Mouse (Mus musculus): ENCODE data around the gene Nuak2.

GRCm38 (mm10) chr1:132308674-132309073, 7.3 kb upstream of the Nuak2 start:
- TF ChIP-seq CTCF (IDR thresholded peaks at IDR 0.05; ENCODE audit: extremely low read depth, insufficient read length, insufficient replicate concordance, low read depth, low read length) (no peak), POLR2A (IDR thresholded peaks at IDR 0.05; ENCODE audit: low read depth, low read length) (no peak)
